Mouse (Mus musculus) intestine, embryonic 16.5 days (tissue): ENCODE measurements around the gene Wdr18. TPM values are rescaled to one million over a fixed set of nuclear protein-coding genes. Genes with fewer than 3 reads are reported as not detected.
A peak's percentile ranks its signal among the peaks of the same experiment; 100 is the strongest.
"Not testable (repeated sequence)": the region's sequence is repeated elsewhere in the genome, so short reads cannot be mapped to it uniquely, and the experiment has no call there.

ENCODE experiments used
- ATAC-seq: fragments of 200-750 bp; cut with Nextera tagmentation; 2 replicates; pipeline ENCODE4 v1.8.0; 2017; ENCODE audit warnings: moderate TSS enrichment, moderate library complexity
- H3K27ac ChIP-seq: fragments of 300-500 bp; sonication (generic); 2 replicates; pipeline ENCODE4 v1.5.1; 2014; ENCODE audit warnings: mild to moderate bottlenecking, low read length
- H3K27me3 ChIP-seq: fragments of 300-500 bp; sonication (generic); replicated peaks from 2 replicates; pipeline ENCODE4 v1.6.1; 2014; ENCODE audit warnings: low read length, control low read depth, mixed read lengths; ENCODE audit not compliant: control insufficient read depth, insufficient read depth
- H3K36me3 ChIP-seq: fragments of 300-500 bp; sonication (generic); 2 replicates; pipeline ENCODE4 v1.6.1; 2014; ENCODE audit warnings: low read length, control low read depth; ENCODE audit not compliant: control insufficient read depth, insufficient read depth
- H3K4me1 ChIP-seq: fragments of 300-500 bp; sonication (generic); 2 replicates; pipeline ENCODE4 v1.6.1; 2014; ENCODE audit warnings: low read length, control low read depth, mixed read lengths; ENCODE audit not compliant: control insufficient read depth, insufficient read depth
- H3K4me2 ChIP-seq: fragments of 300-500 bp; sonication (generic); 2 replicates; pipeline ENCODE4 v1.6.1; 2014; ENCODE audit warnings: low read depth, low read length, control low read depth
- H3K4me3 ChIP-seq: fragments of 300-500 bp; sonication (generic); 2 replicates; pipeline ENCODE4 v1.5.1; 2014; ENCODE audit warnings: mild to moderate bottlenecking, low read length
- H3K9ac ChIP-seq: fragments of 300-500 bp; sonication (generic); 2 replicates; pipeline ENCODE4 v1.6.1; 2014; ENCODE audit warnings: low read depth, low read length
- H3K9me3 ChIP-seq: fragments of 300-500 bp; sonication (generic); 2 replicates; pipeline ENCODE4 v1.6.1; 2016; ENCODE audit warnings: low read length, control low read depth; ENCODE audit not compliant: control insufficient read depth
- WGBS: fragments of 180-500 bp; shearing (Covaris S2); extraction: QIAGEN DNeasy Blood & Tissue Kit; methylation state at CpG from one replicate; pipeline ENCODE4 v1.1.7; 2014; 5-methylcytosine and 5-hydroxymethylcytosine counted together
- polyA plus RNA-seq: library from polyadenylated mRNA; unstranded; fragments of >200 nt; fragmentation: Nextera tagmentation; extraction: Ambion mirVana; gene quantifications from 2 replicates; pipeline ENCODE4 v1.2.1, GENCODE M21; 2015

Gene Wdr18
- polyA plus RNA-seq, 1 experiment from 2014 or later, result 96.6 TPM

DNA sequence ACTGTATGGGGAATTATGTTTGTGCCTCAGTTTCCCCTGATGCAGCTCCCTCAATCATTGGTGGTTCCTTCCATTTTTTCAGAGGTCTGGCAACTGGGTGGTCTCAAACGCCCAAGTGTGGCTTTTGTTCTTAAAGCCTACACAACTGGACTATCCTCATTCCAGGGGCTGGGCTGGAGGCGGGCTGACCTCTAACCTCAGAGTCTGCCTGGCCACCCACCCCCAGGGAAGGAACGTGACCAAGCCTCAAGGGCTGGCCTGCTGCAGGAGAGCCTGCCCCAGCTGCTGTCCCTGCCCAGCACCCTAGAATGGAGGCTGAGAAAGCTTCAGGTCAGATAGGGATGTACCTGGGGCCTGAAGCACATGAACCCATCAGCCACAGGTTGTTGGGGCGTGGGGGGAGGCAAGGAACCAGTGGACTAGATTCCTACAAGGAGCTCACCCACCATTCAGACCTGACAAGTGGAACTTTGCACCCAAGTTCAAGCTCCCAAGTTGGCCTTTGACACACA, 3.3 kb upstream of the Wdr18 start:
- Histone ChIP-seq H3K36me3 (peaks cover 5% of the 10 kb centered on the region), H3K4me1 (peaks cover 12% of the 10 kb centered on the region; the same call in 1 of the 2 replicates), H3K9ac (peak overlapping the region; percentile 19; the same call in 1 of the 2 replicates), H3K27ac (no peak overlapping the region), H3K9me3 (no peaks in the 10 kb centered on the region), H3K4me2 (no peak overlapping the region), H3K27me3 (no peaks in the 10 kb centered on the region), H3K4me3 (no peak overlapping the region)
- 30% methylated on average over 4 of the region's 4 CpGs for WGBS
- ATAC-seq, result no peak

DNA sequence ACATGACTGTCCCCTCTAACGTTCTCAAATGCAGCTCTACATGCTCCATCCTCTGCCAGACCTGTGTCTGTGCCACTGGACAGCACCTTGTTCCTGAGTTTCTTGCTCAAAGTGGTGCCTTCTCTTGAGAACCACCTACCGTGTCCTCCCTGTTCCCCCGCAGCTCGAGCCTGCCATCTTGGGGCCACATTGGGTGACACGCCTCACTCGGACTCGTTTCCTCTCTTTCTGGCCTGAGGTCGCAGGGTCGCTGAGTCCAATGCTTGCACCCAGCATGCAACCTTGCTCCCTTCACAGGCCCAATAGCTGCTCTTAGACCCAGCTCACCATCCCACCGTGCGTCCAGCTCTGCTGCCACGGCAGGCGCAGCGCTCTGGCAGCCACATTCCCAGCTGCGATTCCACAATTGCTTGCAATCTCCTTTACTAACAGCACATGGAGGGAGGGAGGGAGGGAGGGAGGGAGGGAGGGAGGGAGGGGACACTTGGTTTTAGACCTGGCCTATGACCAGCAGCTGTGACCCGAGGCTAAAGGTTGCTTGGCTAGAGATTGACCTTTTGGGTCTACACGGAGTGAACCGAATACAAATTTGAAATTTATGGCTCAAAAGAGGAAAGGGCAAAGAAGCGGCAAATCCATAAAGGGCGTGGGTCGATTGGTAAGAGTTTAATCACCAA, 1.7 kb upstream of the Wdr18 start:
- H3K4me1 ChIP-seq, result peaks cover 12% of the 10 kb centered on the region; the same call in 1 of the 2 replicates
- H3K27ac ChIP-seq, result 0 out of 2 replicates have a peak overlapping the region, but pooled peaks have one; percentile 51
- peak overlapping the region; percentile 29; the same call in 1 of the 2 replicates for H3K4me3 ChIP-seq
- peak overlapping the region; percentile 43 for H3K4me2 ChIP-seq
- peak; percentile 21; the same call in 1 of the 2 replicates for ATAC-seq
- peak overlapping the region; percentile 59 for H3K9ac ChIP-seq
- WGBS, result 9% methylated on average over 21 of the region's 21 CpGs
- no peaks in the 10 kb centered on the region for H3K9me3 ChIP-seq
- no peaks in the 10 kb centered on the region for H3K27me3 ChIP-seq
- peaks cover 13% of the 10 kb centered on the region; the same call in 1 of the 2 replicates for H3K36me3 ChIP-seq

DNA sequence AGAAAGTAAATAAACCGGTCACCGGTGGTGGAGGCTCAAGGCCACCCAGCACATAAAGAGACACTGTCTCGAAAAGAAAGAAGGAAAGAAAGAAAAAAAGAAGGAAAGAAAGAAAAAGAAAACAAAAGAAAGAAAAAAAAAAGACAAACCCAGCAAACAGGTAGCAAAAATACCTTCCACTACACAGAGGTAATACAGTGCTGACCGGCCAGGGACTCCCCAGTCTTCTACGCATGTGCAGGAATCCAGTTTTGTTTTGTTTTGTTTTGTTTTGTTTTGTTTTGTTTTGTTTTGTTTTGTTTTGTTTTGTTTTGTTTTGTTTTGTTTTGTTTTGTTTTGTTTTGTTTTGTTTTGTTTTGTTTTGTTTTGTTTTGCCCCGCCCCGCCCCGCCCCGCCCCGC, 540 bp upstream of the Wdr18 start:
- 0 out of 2 replicates have a peak overlapping the region, but pooled peaks have one; percentile 71 for H3K4me2 ChIP-seq
- peaks cover 12% of the 10 kb centered on the region; the same call in 1 of the 2 replicates for H3K4me1 ChIP-seq
- ATAC-seq, result peak; percentile 38; the same call in 1 of the 2 replicates
- H3K9ac ChIP-seq, H3K27ac ChIP-seq, H3K27me3 ChIP-seq, H3K9me3 ChIP-seq: not testable (repeated sequence)
- H3K36me3 ChIP-seq, result peaks cover 12% of the 10 kb centered on the region; the same call in 1 of the 2 replicates
- 28% methylated on average over 10 of the region's 10 CpGs for whole genome bisulfite sequencing
- peak overlapping the region; percentile 98 for H3K4me3 ChIP-seq

DNA sequence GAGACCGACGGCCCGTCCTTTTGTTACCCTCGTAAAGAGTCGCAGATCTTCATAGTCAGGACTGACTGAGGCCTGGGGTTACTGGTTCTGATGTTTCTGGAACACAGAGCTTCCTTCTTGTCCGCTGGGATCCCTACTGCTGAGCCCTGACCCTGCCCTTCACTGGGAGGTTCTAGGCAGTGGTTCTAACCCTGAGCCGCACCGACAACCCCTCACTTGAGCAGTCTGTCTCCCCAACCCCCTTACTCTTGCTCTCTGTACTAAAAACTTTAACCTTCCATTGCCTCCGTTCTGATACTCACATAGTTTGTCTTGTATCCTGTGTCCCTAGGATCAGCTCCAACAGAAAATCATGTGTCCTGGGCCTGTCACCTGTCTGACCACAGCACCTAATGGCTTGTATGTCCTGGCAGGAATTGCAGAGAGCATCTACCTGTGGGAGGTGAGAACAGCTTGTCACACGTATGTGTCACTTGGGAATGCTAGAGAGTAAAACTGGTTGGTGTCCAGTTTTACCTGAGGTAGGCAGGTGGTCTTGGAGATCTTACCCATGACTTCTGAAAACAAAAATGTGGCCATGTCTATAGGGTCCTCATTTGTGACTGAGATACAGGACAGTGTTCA, 831 bp downstream of the Wdr18 start:
- H3K27me3 ChIP-seq, result no peaks in the 10 kb centered on the region
- no peak for ATAC-seq
- peak overlapping the region; percentile 92 for H3K9ac ChIP-seq

DNA sequence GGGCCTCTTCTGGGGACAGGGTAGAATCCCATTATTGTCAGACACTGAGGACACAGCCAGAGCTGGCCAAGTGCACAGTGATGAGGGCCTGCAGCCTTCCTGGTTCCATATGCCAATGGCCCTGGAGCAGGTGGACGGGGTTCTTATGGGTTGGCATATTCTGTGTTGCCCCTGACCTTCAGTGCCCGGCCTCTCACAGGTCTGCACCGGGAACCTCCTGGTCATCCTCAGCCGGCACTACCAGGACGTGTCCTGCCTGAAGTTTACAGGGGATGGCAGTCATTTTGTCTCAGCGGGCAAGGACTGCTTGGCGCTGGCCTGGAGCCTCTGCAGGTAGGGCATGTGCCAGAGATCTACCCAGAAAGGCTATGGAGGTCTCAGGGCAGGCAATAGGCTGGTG, 4.8 kb downstream of the Wdr18 start:
- no peak for ATAC-seq
- no peaks in the 10 kb centered on the region for H3K9me3 ChIP-seq
- H3K27ac ChIP-seq, result no peak overlapping the region
- WGBS, result 92% methylated on average over 7 of the region's 7 CpGs
- no peak overlapping the region for H3K4me3 ChIP-seq
- peaks cover 47% of the 10 kb centered on the region for H3K36me3 ChIP-seq
- no peaks in the 10 kb centered on the region for H3K27me3 ChIP-seq
- no peak overlapping the region for H3K4me2 ChIP-seq
- H3K9ac ChIP-seq, result no peak overlapping the region
- peaks cover 7% of the 10 kb centered on the region; the same call in 1 of the 2 replicates for H3K4me1 ChIP-seq

More for the DNA sequence above, 831 bp downstream of the Wdr18 start:
- H3K36me3 ChIP-seq, result peaks cover 26% of the 10 kb centered on the region
- peak overlapping the region; percentile 98 for H3K4me3 ChIP-seq
- H3K4me1 ChIP-seq, result peaks cover 12% of the 10 kb centered on the region; the same call in 1 of the 2 replicates
- peak overlapping the region; percentile 71 for H3K4me2 ChIP-seq
- WGBS, result 10% methylated on average over 10 of the region's 10 CpGs
- no peaks in the 10 kb centered on the region for H3K9me3 ChIP-seq
- H3K27ac ChIP-seq, result peak overlapping the region; percentile 75

DNA sequence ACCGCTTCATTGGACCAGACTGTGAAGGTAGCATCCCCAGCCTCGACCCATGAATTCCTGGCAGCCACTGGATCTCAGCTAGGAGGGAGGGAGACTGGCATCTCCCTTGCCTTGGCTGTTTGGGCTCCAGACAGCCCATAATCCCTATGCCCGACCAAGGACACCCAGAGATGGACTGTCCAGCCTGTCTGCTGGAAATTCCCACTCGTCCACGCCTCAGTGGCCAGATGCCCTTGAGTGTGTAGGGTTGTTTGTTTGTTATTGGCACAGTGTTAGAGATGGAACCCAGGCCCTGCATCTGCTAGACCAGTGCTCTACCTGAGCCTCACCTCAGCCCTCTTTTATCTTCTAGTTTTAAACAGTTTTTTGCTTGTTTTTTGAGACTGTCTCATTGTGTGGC, 5.4 kb downstream of the Wdr18 start:
- H3K27me3 ChIP-seq, result no peaks in the 10 kb centered on the region; the same call in 1 of the 2 replicates
- no peaks in the 10 kb centered on the region for H3K9me3 ChIP-seq
- H3K27ac ChIP-seq, result no peak overlapping the region
- no peak overlapping the region for H3K4me2 ChIP-seq
- peaks cover 47% of the 10 kb centered on the region for H3K36me3 ChIP-seq
- no peak for ATAC-seq
- H3K4me1 ChIP-seq, result peaks cover 7% of the 10 kb centered on the region; the same call in 1 of the 2 replicates
- WGBS, result 94% methylated on average over 5 of the region's 5 CpGs
- no peak overlapping the region for H3K9ac ChIP-seq
- no peak overlapping the region for H3K4me3 ChIP-seq

DNA sequence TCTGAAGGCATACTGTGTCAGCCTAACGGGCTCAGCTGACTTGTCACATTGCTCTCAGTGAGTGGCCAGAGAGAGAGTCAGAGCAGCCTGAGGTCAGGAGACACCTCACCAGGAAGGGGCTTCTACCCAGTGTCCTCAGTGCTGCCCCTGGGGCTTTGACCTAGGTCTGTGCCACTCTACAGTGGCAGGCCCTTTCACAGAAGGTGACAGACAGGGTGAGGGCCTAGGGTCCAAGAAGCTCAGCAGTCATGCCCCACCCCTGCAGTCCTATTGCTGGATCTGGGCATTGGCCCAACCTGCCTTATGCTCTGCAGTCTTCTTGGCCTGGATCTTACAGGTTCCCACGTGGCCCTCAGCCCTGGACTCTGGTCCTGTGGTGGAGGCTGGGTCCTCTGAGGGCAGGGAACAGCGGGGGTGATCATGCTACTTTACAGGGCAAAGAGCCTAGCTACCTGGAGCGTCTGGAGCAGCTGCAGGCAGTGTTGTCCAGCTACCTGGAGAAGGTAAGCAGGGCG, 7.0 kb downstream of the Wdr18 start:
- peaks cover 47% of the 10 kb centered on the region for H3K36me3 ChIP-seq
- no peak overlapping the region for H3K27ac ChIP-seq
- H3K9me3 ChIP-seq, result no peaks in the 10 kb centered on the region
- H3K9ac ChIP-seq, result no peak overlapping the region
- 94% methylated on average over 5 of the region's 5 CpGs for WGBS
- H3K4me2 ChIP-seq, result no peak overlapping the region
- H3K4me1 ChIP-seq, result peaks cover 10% of the 10 kb centered on the region
- no peak for ATAC-seq
- peaks cover 15% of the 10 kb centered on the region for H3K27me3 ChIP-seq
- H3K4me3 ChIP-seq, result no peak overlapping the region

DNA sequence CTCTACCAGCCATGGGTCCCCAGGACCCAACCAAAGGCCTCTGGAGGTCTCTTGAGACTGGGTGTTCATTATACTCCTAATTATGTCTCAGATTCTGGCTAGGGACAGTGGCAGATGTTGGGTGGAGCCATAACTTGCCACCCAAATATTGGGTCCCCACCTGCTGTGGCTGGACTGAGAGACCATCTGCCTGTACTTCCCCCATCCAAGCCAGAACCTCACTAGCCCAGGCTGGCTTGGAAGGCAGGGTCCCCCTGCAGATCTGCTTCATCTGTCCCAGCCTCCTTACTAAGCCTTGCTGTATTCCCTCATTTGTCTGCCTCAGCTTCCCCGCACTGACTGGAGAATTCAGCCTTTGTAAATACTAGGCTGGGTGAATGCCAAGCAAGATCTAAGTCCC, 8.2 kb downstream of the Wdr18 start:
- Histone ChIP-seq H3K4me1 (peaks cover 10% of the 10 kb centered on the region), H3K9ac (no peak overlapping the region), H3K4me2 (no peak overlapping the region), H3K27me3 (peaks cover 15% of the 10 kb centered on the region), H3K27ac (no peak overlapping the region), H3K9me3 (no peaks in the 10 kb centered on the region), H3K4me3 (no peak overlapping the region), H3K36me3 (peaks cover 37% of the 10 kb centered on the region)
- WGBS, result 67% methylated on average over 1 of the region's 1 CpGs
- ATAC-seq, result no peak

DNA sequence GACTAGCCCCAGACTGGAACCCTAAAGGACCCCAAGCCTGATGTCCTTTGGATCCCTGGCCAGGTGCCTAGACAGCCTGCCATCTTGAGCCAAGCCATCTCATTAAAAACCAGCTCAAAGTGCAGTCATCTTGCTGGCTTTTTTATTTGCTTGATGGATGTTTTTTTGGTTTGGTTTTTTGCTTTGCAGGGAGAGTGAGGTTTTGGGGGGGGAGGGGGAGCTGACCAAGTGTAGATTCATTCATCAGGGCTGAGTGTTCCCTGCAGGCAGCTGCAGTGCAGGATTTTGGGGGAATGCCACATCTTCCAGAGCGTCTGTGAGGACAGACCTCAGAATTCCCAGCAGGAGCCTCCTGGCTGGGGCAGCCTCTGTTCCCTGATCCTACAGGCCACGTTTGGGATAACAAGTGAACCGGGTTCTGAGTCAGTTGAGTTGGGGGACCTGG, 9.2 kb downstream of the Wdr18 start:
- no peak overlapping the region for H3K27ac ChIP-seq
- WGBS, result 17% methylated on average over 3 of the region's 3 CpGs
- peaks cover 37% of the 10 kb centered on the region for H3K36me3 ChIP-seq
- no peak overlapping the region for H3K9ac ChIP-seq
- ATAC-seq, result no peak
- H3K4me1 ChIP-seq, result peaks cover 10% of the 10 kb centered on the region
- H3K9me3 ChIP-seq, result no peaks in the 10 kb centered on the region
- no peak overlapping the region for H3K4me2 ChIP-seq
- H3K4me3 ChIP-seq, result no peak overlapping the region
- H3K27me3 ChIP-seq, result peaks cover 15% of the 10 kb centered on the region
